Mouse (Mus musculus): ENCODE data around the gene Olfr1030.
"Not testable (repeated sequence)": the region's sequence is repeated elsewhere in the genome, so short reads cannot be mapped to it uniquely, and the experiment has no call there.

The Olfr1030 gene

DNA sequence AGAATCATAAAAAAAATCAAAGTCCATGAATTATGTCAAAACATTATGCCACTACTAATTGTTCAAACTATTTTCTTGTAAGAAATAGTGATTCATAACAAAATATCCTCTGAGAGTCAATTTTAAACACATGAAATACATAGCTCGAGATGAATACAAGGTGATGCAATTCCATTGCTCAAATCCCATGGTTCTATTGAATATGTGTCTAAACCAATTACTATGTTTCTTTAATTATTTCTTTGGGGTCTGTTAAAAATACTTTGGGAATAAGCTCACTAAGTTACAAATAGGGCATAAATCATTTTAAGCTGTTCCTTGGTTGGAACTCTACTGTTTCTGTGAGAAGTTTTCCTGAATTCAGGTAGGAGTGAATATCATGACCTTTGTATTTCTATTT is at the start of gene Olfr1030:
Gene Olfr1030 (plus strand): TSS at position 301 of the 400 bp plus-strand sequence.
- no peak for DNase-seq (ENCODE audit: low spot score)

DNA sequence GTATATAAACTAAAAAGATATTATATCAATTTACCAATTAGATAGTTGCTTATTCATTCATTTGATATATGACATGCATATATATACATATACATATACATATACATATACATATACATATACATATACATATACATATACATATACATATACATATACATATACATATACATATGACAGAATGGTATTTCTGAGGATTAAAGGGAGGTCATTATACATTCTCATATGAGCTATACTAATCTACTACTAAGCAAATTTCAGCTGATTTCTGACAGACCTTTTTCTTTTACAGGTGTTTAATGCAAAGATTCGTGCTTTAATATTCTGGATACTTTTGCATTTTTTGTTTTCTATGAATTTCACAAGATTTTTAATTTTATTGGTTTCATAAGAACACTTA is 28.9 kb upstream of the Olfr1030 start, which contains the start of gene Olfr1028:
Gene Olfr1028 (plus strand): TSS at position 301 of the 400 bp plus-strand sequence.
- no peak for DNase-seq (ENCODE audit: low spot score)

DNA sequence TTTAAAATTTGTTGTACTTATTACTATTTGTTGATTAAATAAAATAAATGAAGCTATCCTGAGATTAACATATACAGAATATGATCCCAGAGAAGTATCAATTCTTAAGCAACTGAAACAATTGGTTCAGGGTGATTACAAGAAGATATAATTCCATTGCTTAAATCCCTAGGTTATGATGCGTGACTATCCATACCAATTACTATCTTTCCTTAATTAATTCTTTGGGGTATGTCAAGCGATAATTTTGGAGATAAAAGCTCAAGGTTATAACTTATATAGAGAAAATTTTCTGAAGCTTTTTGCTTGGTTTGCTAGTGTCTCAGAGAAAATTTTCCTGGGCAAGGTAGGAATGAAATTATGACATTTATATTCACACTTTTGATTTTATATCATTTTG is 5.5 kb upstream of the Olfr1030 start, which contains the start of gene Olfr1029:
Gene Olfr1029 (plus strand): TSS at position 301 of the 400 bp plus-strand sequence.
- no peak for DNase-seq (ENCODE audit: low spot score)

DNA sequence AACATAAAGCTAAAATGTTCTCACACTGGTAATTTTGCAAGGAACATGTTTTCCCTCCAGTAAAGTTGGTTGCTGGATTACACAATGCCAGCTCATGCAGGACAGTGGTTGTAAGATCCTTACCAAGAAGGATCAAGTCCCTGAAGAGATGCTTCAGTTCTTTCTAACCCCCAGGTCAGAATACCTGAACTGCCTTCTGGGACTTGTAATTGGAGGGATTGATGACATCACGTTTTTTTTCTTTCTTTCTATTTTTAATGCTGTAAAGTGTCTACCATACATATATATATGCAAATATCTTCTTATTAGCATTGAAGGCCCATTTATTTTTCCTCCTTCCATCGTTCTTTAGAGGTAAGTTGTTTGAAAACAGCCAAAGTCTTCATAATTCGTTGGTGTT is 10.9 kb downstream of the Olfr1030 start, which contains the start of gene Olfr1031:
Gene Olfr1031 (plus strand): TSS at position 301 of the 400 bp plus-strand sequence.
- DNase-seq (ENCODE audit: low spot score), result no peak

DNA sequence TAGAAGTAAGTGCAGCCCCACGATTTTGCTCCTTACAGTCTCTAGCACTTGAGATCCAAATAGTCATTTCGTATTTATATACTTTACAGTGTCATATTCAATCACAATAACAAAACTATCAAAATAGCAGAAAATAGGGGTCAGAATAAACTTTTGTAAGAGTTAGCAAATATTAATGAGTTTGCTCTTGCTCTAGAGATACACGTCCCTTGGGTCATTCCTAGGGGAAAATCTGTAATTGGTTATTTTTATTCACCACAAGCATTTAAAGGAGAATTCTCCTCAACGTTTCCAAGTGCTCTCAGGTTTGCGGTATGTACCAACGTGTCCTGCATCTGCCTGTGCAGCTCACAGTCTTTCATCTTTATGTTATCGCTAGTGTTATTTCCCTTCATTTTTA is 26.2 kb downstream of the Olfr1030 start, which contains the start of gene Olfr1032:
Gene Olfr1032 (plus strand): TSS at position 301 of the 400 bp plus-strand sequence.
- no peak for DNase-seq (ENCODE audit: low spot score)

DNA sequence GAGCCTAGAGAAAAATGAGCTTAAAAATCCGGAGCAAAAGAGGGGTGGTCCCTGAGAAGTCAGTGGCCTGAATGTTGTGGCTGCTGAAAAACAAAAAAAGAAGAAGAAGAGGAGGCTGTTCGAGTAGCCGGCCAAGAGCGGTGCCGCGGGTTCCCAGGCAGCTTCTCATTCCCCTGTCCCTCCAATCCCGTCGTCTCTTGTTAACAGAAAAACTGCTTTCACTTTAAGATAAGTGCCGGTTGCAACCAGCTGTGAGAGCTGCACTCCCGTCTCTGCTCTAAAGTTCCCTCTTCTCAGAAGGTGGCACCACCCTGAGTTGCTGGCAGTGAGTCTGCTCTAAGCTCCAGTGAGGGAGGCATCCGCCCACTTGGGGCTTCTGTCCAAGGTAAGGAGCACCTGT is 41.3 kb downstream of the Olfr1030 start, which contains the start of gene Olfr1033:
Gene Olfr1033 (plus strand): TSS at position 228 of the 400 bp plus-strand sequence.
- not testable (repeated sequence) for DNase-seq (ENCODE audit: low spot score)

DNA sequence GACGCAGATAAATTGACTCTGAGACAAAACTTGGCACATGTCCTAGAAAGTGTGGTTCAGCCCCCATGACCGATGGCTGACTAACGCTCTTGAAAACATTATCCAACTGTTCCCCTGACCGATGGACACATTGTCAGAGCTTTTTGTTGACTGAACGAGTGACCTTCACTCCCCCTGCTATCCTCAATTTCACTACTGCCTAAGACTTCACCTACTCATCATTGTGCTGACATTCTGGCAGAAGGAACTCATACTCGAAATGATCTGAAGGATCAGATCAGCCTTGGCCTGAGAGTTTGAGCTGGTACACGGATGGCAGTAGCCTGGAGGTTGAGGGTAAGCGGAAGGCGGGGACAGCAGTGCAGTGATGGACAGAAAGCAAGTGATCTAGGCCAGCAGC is 42.4 kb downstream of the Olfr1030 start:
- DNase-seq (ENCODE audit: low spot score), result not testable (repeated sequence)

Measured in layer of hippocampus, adult 11-12 months (tissue).